Mouse (Mus musculus) spleen, postnatal 14 days (tissue): Measurements from ENCODE around the gene Celf3.

Source experiments
- DNase-seq, 2 experiments: peaks; one replicate each; pipeline ENCODE4 v3.0.0; 2021 to 2022; ENCODE audit warnings: low spot score in 2 of 2

Gene Celf3

DNA sequence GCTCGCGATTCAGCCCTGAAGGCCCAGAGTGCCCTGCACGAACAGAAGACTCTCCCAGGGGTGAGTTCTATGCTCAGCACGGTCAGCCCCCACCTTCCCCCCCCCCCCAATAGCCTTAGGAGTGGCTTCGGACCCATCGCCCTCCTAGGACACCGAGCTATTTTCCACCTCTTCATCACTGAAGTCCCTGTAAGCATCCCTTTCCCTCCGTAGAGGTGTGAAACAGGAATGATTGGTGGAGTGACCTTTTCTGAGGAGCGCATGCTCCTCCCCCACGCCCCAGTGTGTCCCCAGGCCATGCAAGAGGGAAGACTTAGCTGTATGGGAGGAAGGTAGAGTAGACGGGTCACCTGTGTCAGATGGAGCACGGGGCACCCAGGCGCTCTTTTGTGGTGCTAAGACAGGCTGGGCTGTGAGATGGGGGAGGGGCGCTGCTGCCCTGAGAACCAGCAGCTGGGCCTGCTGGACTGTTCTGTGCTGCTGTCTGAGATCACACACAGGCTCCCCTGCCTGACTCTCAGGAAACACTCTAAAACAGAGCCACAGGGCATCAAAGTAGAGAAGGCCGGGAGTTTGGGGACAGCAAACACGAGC, 2.3 kb downstream of the Celf3 start, which contains the start of gene Riiad1:
Gene Riiad1 (minus strand): TSS at position 51 of the 594 bp plus-strand sequence.
- no peak for DNase-seq

DNA sequence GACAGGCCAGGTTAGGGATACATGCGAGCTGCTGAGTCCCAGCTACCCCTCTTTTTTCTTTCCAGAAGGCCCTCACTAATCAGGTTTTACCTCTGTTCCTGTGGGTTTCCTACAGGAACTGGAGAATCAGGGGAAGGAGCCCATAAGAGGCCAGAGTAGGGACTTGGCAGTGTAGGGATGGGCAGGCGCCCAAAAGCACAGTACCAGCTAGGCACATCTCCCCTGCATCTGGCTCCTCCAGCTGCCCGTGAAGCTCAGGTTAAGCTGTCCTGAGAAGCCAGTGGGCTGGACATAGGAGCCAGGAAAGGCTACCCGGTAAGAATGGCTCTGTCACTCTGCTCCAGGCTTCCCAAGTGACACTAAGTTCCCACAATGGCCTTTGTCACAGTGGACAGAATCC, 3.3 kb downstream of the Celf3 start:
- no peak for DNase-seq

DNA sequence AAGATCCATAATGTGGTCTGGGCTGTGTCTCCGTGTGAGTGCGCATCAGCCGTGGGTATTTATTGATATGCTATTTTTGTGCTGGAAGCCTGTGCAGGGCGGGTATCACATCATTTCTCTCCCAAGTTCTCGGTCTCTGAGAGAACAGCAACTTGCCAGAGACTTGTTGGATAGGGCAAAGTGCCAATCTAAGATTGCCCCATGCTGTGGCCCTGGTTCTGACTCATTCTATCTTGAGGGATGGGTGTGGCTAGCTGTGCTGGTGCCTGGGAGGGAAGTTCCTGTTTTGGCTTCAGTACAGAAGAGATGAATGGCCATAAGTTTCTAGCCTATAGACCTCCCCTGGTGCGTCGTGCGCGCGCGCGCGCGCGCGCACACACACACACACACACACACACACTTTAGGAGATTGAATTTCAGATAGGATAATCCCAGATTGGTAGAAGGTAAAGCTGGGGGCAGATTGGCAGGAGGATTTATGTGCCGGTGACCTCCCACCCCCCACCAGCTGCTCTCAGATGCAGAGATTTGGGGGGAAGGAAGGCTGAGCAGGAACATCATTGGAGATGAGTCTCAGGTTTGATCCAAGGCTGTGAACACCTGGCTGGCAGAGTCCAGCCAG, 4.8 kb downstream of the Celf3 start:
- no peak for DNase-seq

DNA sequence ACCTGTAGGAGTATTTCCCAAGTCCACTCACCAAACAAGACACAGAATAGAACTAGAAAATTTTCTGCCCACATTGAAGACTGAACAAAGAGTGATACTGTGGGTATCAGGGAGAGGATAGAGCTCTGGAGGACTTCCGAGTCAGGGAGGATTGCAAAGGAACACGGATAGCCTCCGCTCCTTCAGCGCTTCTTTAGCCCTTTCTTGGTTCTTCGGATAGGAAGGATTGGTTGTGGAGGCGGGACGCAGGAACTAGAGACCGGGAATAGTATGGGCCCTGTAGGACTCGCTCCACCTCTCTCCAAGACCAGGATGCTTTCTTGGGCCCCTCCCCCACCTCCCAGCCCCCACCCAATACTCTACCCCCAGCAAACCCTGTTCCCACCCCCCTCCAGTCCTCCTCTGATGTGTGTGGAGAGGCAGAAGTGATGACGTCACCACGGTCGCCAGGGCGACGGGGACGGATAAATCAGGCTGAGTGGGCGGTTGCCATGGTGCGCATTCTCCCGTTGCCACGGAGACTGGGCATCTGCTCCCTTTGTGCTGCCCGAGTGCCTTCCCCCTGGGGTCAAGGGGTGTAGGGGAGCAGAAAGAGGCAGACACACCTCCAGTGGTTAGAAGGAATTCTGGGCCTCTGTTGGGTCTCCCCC, 5.8 kb downstream of the Celf3 start:
- DNase-seq, result no peak

DNA sequence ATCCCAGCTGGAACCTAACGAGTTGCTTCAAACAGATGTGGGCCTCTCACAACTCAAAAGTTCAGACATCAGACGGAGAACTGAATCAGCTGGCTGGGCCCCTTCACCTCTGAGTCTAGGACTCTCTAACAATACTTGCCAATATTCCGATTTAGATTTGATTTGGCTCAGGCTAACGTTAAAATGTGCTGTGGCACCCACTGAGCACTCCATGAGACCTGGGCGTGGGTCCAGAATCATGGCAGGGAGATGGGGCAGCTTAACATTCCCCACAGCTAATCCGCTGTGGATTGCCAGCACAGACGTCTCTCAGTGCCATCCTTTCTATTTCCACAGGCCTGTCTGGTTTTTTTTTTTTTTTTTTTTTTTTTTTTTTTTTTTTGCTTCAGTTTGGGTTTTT, 7.8 kb downstream of the Celf3 start:
- DNase-seq, result no peak

DNA sequence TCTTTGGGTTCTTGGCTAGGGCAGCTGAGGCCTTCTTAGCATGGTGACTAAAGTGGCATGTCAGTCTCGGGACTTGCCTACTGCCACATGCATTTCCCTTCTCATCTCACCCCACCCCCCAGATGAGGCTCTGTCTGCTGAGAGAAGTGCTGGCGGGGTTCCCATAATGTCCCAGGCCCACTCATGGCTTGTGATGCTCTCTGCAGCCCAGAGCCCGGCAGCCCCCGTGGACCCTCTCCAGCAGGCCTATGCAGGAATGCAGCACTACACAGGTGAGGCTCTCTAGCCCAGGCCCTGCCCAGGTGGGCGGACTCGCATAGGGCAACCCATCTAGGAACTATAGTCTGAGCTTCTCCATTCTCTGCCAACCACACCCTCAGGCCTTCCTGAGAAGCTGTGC, 9.5 kb downstream of the Celf3 start:
- no peak for DNase-seq

DNA sequence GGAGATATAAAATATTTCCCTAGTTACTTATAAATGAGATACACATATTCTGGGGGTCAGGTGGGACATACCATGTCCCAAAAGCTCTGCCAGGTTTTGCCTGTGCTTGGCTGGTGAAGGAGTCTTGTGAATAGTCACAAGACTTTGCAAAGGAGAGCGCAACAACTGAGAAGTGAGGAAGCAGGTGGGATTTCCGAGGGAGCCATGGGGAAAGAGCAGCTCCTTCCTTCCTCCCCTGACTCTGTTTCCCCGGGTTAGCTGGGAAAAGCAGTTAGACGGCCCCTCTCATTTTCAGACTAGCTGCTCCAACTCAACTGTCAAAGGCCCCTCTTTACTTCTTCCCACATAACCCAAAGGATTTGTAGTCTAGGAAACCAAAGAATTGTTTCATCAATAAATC, 19.1 kb downstream of the Celf3 start:
- no peak for DNase-seq

DNA sequence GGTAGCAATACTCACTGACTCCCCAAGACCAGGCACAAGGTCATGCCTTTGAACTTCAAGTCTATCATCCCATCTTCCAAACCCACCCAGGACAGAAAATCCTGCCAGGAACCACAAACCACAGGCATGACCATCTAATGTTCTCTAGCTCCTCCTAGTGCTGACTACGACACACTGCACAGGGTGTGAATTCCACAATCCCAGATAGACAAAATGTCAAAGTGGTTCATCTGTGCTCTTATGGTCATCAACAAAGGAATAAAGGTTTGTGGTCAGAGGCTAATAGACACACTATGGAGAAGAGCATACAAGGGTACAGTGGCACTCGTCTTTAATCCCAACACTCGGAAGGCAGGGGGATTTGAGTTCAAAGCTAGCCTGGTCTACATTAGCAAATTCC, 24.1 kb downstream of the Celf3 start:
- DNase-seq, result no peak

DNA sequence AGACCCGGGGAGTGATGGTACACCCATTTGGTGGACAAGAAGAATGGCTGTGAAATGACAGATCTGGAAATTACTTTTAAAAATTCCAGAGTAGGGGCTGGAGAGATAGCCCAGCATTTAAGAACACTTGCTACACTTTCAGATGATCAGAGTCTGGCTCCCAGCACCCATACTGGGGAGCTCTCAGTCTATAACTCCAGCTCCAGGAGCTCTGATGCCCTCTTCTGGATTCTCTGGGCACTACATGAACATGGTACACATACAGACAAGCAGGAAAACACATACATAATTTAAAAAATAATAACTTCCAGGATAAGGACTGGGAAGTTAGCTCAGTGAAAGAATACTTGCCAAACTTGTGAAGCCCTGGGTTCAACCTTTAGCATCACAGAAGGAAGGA, 28.6 kb downstream of the Celf3 start:
- no peak for DNase-seq

DNA sequence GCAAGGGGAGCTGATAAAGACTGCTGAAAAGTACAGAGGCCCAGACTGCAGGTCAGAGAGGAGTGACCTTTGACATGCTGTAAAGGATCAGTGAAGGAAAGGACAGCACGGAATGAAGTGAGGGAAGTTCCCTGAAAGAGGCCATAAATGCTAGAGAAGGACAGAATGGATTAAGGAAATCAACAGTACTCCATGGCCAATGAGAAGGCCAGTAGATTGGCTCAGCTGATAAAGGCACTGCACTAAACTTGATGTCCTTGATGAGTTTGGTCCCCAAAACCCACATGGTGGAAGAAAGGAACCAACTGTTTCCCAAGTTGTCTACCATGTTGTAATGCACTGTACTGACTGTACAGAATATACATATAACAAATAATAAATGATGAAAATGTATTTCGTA, 48.6 kb downstream of the Celf3 start:
- no peak for DNase-seq

DNA sequence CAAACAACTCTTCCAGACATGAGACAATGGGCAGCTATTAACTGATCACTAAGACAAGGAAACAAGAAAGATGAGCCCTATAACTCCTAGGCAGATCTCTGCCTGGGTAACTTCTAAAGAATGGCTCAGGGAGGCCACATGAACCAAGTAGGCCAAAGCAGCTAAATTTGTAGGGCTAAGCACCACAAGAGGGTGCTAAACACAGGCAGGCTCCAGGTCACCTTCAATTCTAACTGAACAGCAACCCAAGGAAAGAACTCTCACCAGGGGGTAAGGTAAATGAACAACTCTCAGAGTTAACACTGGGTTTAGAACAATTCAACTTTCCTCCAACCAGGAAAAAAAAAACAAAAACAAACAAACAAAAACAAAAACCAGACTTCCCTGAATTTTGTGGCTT, 55.9 kb downstream of the Celf3 start:
- peak in 1 of 2 experiments; percentile 3 for DNase-seq

DNA sequence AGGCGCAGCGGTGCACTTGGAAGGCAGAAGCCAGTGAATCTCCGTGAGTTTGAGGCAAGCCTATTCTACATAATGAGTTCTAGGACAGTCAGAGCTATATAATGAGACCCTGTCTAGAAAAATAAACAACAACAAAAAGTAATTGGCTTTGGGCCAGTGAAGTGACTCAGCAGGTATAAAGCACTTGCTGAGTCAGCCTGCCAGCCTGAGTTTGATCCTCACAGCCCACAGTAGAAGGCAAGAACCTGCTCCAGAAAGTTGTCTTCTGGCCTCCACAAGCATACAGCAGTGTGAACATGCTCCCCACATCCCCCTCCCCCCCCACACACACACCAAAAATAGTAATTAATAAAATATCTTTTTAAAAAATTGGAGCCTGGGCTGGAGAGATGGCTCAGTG, 59.1 kb downstream of the Celf3 start:
- DNase-seq, result peak in 1 of 2 experiments; percentile 1
